Mouse (Mus musculus): Measurements from ENCODE around the gene Zfp654. TPM values are rescaled to one million over a fixed set of nuclear protein-coding genes. Genes with fewer than 3 reads are reported as not detected.
"Not testable (repeated sequence)": the region's sequence is repeated elsewhere in the genome, so short reads cannot be mapped to it uniquely, and the experiment has no call there.

Gene Zfp654
- 8.4 and 8.5 TPM in 2 replicates for polyA plus RNA-seq (2012; rRNA removed)

- DNase-seq (ENCODE audit: low spot score), result peak; percentile 97
These were observed at the start of gene Zfp654, which contains the start of gene Cggbp1 for GRCm38 (mm10) chr16:64851563-64852362. Gene Zfp654, minus strand, starts transcription at chr16:64851652. Gene Cggbp1, plus strand, starts transcription at chr16:64851996.

- DNase-seq (ENCODE audit: low spot score), result no peak
These were observed 47.6 kb upstream of the Zfp654 start for GRCm38 (mm10) chr16:64899084-64899483.

GRCm38 (mm10) chr16:64889496-64889895 is 38.0 kb upstream of the Zfp654 start:
- DNase-seq (ENCODE audit: low spot score), result no peak

- DNase-seq (ENCODE audit: low spot score), result no peak
These were observed 34.1 kb upstream of the Zfp654 start for GRCm38 (mm10) chr16:64885547-64885946.

GRCm38 (mm10) chr16:64885142-64885541 is 33.7 kb upstream of the Zfp654 start:
- no peak for DNase-seq (ENCODE audit: low spot score)

- DNase-seq (ENCODE audit: low spot score), result no peak
These were observed 33.0 kb upstream of the Zfp654 start for GRCm38 (mm10) chr16:64884420-64884838.

GRCm38 (mm10) chr16:64883896-64884295 is 32.4 kb upstream of the Zfp654 start:
- no peak for DNase-seq (ENCODE audit: low spot score)

GRCm38 (mm10) chr16:64881442-64881841 is 30.0 kb upstream of the Zfp654 start:
- DNase-seq (ENCODE audit: low spot score), result no peak

- no peak for DNase-seq (ENCODE audit: low spot score)
These were observed 29.5 kb upstream of the Zfp654 start for GRCm38 (mm10) chr16:64880986-64881385.

- DNase-seq (ENCODE audit: low spot score), result no peak
These were observed 28.3 kb upstream of the Zfp654 start for GRCm38 (mm10) chr16:64879735-64880134.

GRCm38 (mm10) chr16:64878611-64879132 is 27.2 kb upstream of the Zfp654 start:
- DNase-seq (ENCODE audit: low spot score), result no peak

- no peak for DNase-seq (ENCODE audit: low spot score)
These were observed 25.9 kb upstream of the Zfp654 start for GRCm38 (mm10) chr16:64877314-64877713.

GRCm38 (mm10) chr16:64876631-64877265 is 25.3 kb upstream of the Zfp654 start:
- DNase-seq (ENCODE audit: low spot score), result no peak

GRCm38 (mm10) chr16:64875822-64876221 is 24.4 kb upstream of the Zfp654 start:
- no peak for DNase-seq (ENCODE audit: low spot score)

GRCm38 (mm10) chr16:64875384-64875783 is 23.9 kb upstream of the Zfp654 start:
- DNase-seq (ENCODE audit: low spot score), result no peak

- DNase-seq (ENCODE audit: low spot score), result peak; percentile 59
These were observed 22.2 kb upstream of the Zfp654 start for GRCm38 (mm10) chr16:64873416-64874305.

GRCm38 (mm10) chr16:64872841-64873240 is 21.4 kb upstream of the Zfp654 start:
- DNase-seq (ENCODE audit: low spot score), result no peak

GRCm38 (mm10) chr16:64872296-64872695 is 20.8 kb upstream of the Zfp654 start:
- DNase-seq (ENCODE audit: low spot score), result no peak

GRCm38 (mm10) chr16:64869621-64870020 is 18.2 kb upstream of the Zfp654 start:
- DNase-seq (ENCODE audit: low spot score), result no peak

GRCm38 (mm10) chr16:64868613-64869012 is 17.2 kb upstream of the Zfp654 start:
- DNase-seq (ENCODE audit: low spot score), result no peak

GRCm38 (mm10) chr16:64865841-64866240 is 14.4 kb upstream of the Zfp654 start:
- not testable (repeated sequence) for DNase-seq (ENCODE audit: low spot score)

- no peak for DNase-seq (ENCODE audit: low spot score)
These were observed 5.5 kb upstream of the Zfp654 start for GRCm38 (mm10) chr16:64856946-64857345.
